Mouse (Mus musculus) lung, embryonic 15.5 days (tissue): Measurements from ENCODE around the gene Usp32. TPM values are rescaled to one million over a fixed set of nuclear protein-coding genes. Genes with fewer than 3 reads are reported as not detected.

ENCODE experiments used
- ATAC-seq: fragments of 200-750 bp; cut with Nextera tagmentation; 2 replicates; pipeline ENCODE4 v1.8.0; 2017; ENCODE audit warnings: moderate number of reproducible peaks, borderline replicate concordance; ENCODE audit not compliant: low FRiP score, low TSS enrichment; ENCODE audit errors: extremely low read depth
- H3K27ac ChIP-seq: fragments of 300-500 bp; sonication (generic); 2 replicates; pipeline ENCODE4 v1.5.1; 2015; ENCODE audit warnings: moderate library complexity, mild to moderate bottlenecking, inconsistent platforms
- H3K27me3 ChIP-seq: fragments of 300-500 bp; sonication (generic); 2 replicates; pipeline ENCODE4 v1.6.1; 2015; ENCODE audit warnings: inconsistent platforms
- H3K36me3 ChIP-seq: fragments of 300-500 bp; sonication (generic); 2 replicates; pipeline ENCODE4 v1.6.1; 2015; ENCODE audit warnings: inconsistent platforms
- H3K4me1 ChIP-seq: fragments of 300-500 bp; sonication (generic); 2 replicates; pipeline ENCODE4 v1.6.1; 2015; ENCODE audit warnings: inconsistent platforms
- H3K4me2 ChIP-seq: fragments of 300-500 bp; sonication (generic); 2 replicates; pipeline ENCODE4 v1.6.1; 2015; ENCODE audit warnings: inconsistent platforms, mild to moderate bottlenecking, moderate library complexity
- H3K4me3 ChIP-seq: fragments of 300-500 bp; sonication (generic); 2 replicates; pipeline ENCODE4 v1.5.1; 2015; ENCODE audit warnings: mild to moderate bottlenecking, inconsistent platforms
- H3K9ac ChIP-seq: fragments of 300-500 bp; sonication (generic); 2 replicates; pipeline ENCODE4 v1.6.1; 2015; ENCODE audit warnings: inconsistent platforms
- H3K9me3 ChIP-seq: fragments of 300-500 bp; sonication (generic); 2 replicates; pipeline ENCODE4 v1.6.1; 2016; ENCODE audit warnings: inconsistent platforms
- WGBS: fragments of 180-500 bp; shearing (Covaris S2); methylation state at CpG from one replicate; pipeline ENCODE4 v1.1.7; 2015; 5-methylcytosine and 5-hydroxymethylcytosine counted together
- polyA plus RNA-seq: library from polyadenylated mRNA; unstranded; fragments of >200 nt; fragmentation: Nextera tagmentation; extraction: Ambion mirVana; gene quantifications from 2 replicates; pipeline ENCODE4 v1.2.1, GENCODE M21; 2015

Usp32 gene
- 3.2 and 3.4 TPM in 2 replicates for polyA plus RNA-seq

- peak within 1 kb of the TSS; percentile 71 for H3K27ac ChIP-seq
- peak within 1 kb of the TSS; percentile 98 for H3K4me3 ChIP-seq
- under 1% methylated on average over 82 of the region's 94 CpGs for WGBS
- H3K9me3 ChIP-seq = no peaks in the 10 kb centered on the region
- H3K4me2 ChIP-seq = peak within 1 kb of the TSS; percentile 79
- H3K27me3 ChIP-seq = no peaks in the 10 kb centered on the region
- peak within 1 kb of the TSS; percentile 77 for H3K9ac ChIP-seq
- no peaks in the 10 kb centered on the region for H3K36me3 ChIP-seq
- peak; percentile 98 for ATAC-seq
- H3K4me1 ChIP-seq = peaks cover 5% of the 10 kb centered on the region
These were observed at the start of gene Usp32 for GRCm38 (mm10) chr11:85139581-85140540. Gene Usp32, minus strand, starts transcription at chr11:85140161.

GRCm38 (mm10) chr11:85189110-85189509 lies 49.1 kb upstream of the Usp32 start:
- H3K4me1 ChIP-seq = no peaks in the 10 kb centered on the region
- WGBS = 93% methylated on average over 4 of the region's 4 CpGs
- H3K27me3 ChIP-seq = no peaks in the 10 kb centered on the region
- no peak overlapping the region for H3K4me2 ChIP-seq
- H3K27ac ChIP-seq = no peak overlapping the region
- no peak overlapping the region for H3K4me3 ChIP-seq
- no peak overlapping the region for H3K9ac ChIP-seq
- no peaks in the 10 kb centered on the region for H3K9me3 ChIP-seq
- peaks cover 55% of the 10 kb centered on the region for H3K36me3 ChIP-seq
- no peak for ATAC-seq

- Histone ChIP-seq H3K27ac (no peak overlapping the region), H3K4me1 (peaks cover 4% of the 10 kb centered on the region; the same call in 1 of the 2 replicates), H3K36me3 (peaks cover 16% of the 10 kb centered on the region), H3K9me3 (no peaks in the 10 kb centered on the region), H3K27me3 (no peaks in the 10 kb centered on the region), H3K4me3 (no peak overlapping the region), H3K4me2 (no peak overlapping the region), H3K9ac (no peak overlapping the region)
- ATAC-seq = no peak
- WGBS = 77% methylated on average over 6 of the region's 6 CpGs
These were observed 44.9 kb upstream of the Usp32 start for GRCm38 (mm10) chr11:85184839-85185238.

GRCm38 (mm10) chr11:85184082-85184481 lies 44.1 kb upstream of the Usp32 start:
- Histone ChIP-seq H3K27ac (no peak overlapping the region), H3K4me3 (no peak overlapping the region), H3K4me1 (peaks cover 4% of the 10 kb centered on the region; the same call in 1 of the 2 replicates), H3K4me2 (no peak overlapping the region), H3K36me3 (peaks cover 10% of the 10 kb centered on the region; the same call in 1 of the 2 replicates), H3K27me3 (no peaks in the 10 kb centered on the region), H3K9me3 (no peaks in the 10 kb centered on the region), H3K9ac (no peak overlapping the region)
- ATAC-seq = no peak
- WGBS = 67% methylated on average over 5 of the region's 5 CpGs

- H3K36me3 ChIP-seq = peaks cover 2% of the 10 kb centered on the region; the same call in 1 of the 2 replicates
- peak overlapping the region; percentile 50 for H3K9ac ChIP-seq
- no peaks in the 10 kb centered on the region for H3K27me3 ChIP-seq
- WGBS = 16% methylated on average over 13 of the region's 13 CpGs
- peak overlapping the region; percentile 46 for H3K4me3 ChIP-seq
- no peaks in the 10 kb centered on the region for H3K9me3 ChIP-seq
- peaks cover 4% of the 10 kb centered on the region; the same call in 1 of the 2 replicates for H3K4me1 ChIP-seq
- peak overlapping the region; percentile 50 for H3K27ac ChIP-seq
- peak overlapping the region; percentile 82 for H3K4me2 ChIP-seq
- ATAC-seq = no peak
These were observed 43.4 kb upstream of the Usp32 start for GRCm38 (mm10) chr11:85183284-85183779.

- Histone ChIP-seq H3K27ac (peak overlapping the region; percentile 50), H3K36me3 (no peaks in the 10 kb centered on the region), H3K4me2 (peak overlapping the region; percentile 82), H3K27me3 (no peaks in the 10 kb centered on the region), H3K4me1 (peaks cover 4% of the 10 kb centered on the region; the same call in 1 of the 2 replicates), H3K9me3 (no peaks in the 10 kb centered on the region), H3K4me3 (peak overlapping the region; percentile 46), H3K9ac (peak overlapping the region; percentile 50)
- ATAC-seq = peak; percentile 86
- WGBS = 2% methylated on average over 19 of the region's 20 CpGs
These were observed 42.8 kb upstream of the Usp32 start for GRCm38 (mm10) chr11:85182617-85183283.

- WGBS = 78% methylated on average over 4 of the region's 4 CpGs
These were observed 38.5 kb upstream of the Usp32 start for GRCm38 (mm10) chr11:85178413-85178812.

GRCm38 (mm10) chr11:85177761-85178160 lies 37.8 kb upstream of the Usp32 start:
- Histone ChIP-seq H3K4me1 (no peaks in the 10 kb centered on the region), H3K9ac (no peak overlapping the region), H3K4me3 (no peak overlapping the region), H3K9me3 (no peaks in the 10 kb centered on the region), H3K27me3 (no peaks in the 10 kb centered on the region), H3K27ac (no peak overlapping the region), H3K36me3 (no peaks in the 10 kb centered on the region), H3K4me2 (no peak overlapping the region)
- 76% methylated on average over 6 of the region's 6 CpGs for WGBS
- no peak for ATAC-seq

More at GRCm38 (mm10) chr11:85178413-85178812, 38.5 kb upstream of the Usp32 start:
- Histone ChIP-seq H3K4me1 (peaks cover 4% of the 10 kb centered on the region; the same call in 1 of the 2 replicates), H3K4me2 (no peak overlapping the region), H3K36me3 (no peaks in the 10 kb centered on the region), H3K9ac (no peak overlapping the region), H3K27me3 (no peaks in the 10 kb centered on the region), H3K9me3 (no peaks in the 10 kb centered on the region), H3K4me3 (no peak overlapping the region), H3K27ac (no peak overlapping the region)
- ATAC-seq = no peak

- no peak for ATAC-seq
- Histone ChIP-seq H3K9ac (no peak overlapping the region), H3K36me3 (no peaks in the 10 kb centered on the region), H3K27ac (no peak overlapping the region), H3K27me3 (no peaks in the 10 kb centered on the region), H3K9me3 (no peaks in the 10 kb centered on the region), H3K4me3 (no peak overlapping the region), H3K4me1 (no peaks in the 10 kb centered on the region; the same call in 1 of the 2 replicates), H3K4me2 (no peak overlapping the region)
- 76% methylated on average over 3 of the region's 3 CpGs for WGBS
These were observed 36.0 kb upstream of the Usp32 start for GRCm38 (mm10) chr11:85175941-85176340.

- Histone ChIP-seq H3K9me3 (no peaks in the 10 kb centered on the region), H3K4me3 (no peak overlapping the region; the same call in 1 of the 2 replicates), H3K36me3 (no peaks in the 10 kb centered on the region), H3K27ac (0 out of 2 replicates have a peak overlapping the region, but pooled peaks have one; percentile 29), H3K27me3 (no peaks in the 10 kb centered on the region), H3K4me2 (peak overlapping the region; percentile 55; the same call in 1 of the 2 replicates), H3K9ac (no peak overlapping the region), H3K4me1 (no peaks in the 10 kb centered on the region; the same call in 1 of the 2 replicates)
- 33% methylated on average over 2 of the region's 2 CpGs for WGBS
- ATAC-seq = no peak
These were observed 30.9 kb upstream of the Usp32 start for GRCm38 (mm10) chr11:85170833-85171232.

- WGBS = 9% methylated on average over 21 of the region's 21 CpGs
- H3K36me3 ChIP-seq = no peaks in the 10 kb centered on the region
- no peaks in the 10 kb centered on the region for H3K27me3 ChIP-seq
- H3K4me3 ChIP-seq = peak within 1 kb of the TSS; percentile 23
- no peaks in the 10 kb centered on the region for H3K9me3 ChIP-seq
- peak within 1 kb of the TSS; percentile 55 for H3K4me2 ChIP-seq
- peak; percentile 89 for ATAC-seq
- no peaks in the 10 kb centered on the region; the same call in 1 of the 2 replicates for H3K4me1 ChIP-seq
- H3K9ac ChIP-seq = no peak within 1 kb of the TSS
- H3K27ac ChIP-seq = 0 out of 2 replicates have a peak within 1 kb of the TSS, but pooled peaks have one; percentile 29
These were observed 30.2 kb upstream of the Usp32 start, which contains the start of gene 1700125H20Rik for GRCm38 (mm10) chr11:85170058-85170740. Gene 1700125H20Rik, plus strand, starts transcription at chr11:85170404.
